Mouse (Mus musculus): ENCODE data around the gene Fcor. TPM values are rescaled to one million over a fixed set of nuclear protein-coding genes. Genes with fewer than 3 reads are reported as not detected.

The Fcor gene
- polyA plus RNA-seq, 1 experiment from 2014 or later: 8.4 TPM

DNA sequence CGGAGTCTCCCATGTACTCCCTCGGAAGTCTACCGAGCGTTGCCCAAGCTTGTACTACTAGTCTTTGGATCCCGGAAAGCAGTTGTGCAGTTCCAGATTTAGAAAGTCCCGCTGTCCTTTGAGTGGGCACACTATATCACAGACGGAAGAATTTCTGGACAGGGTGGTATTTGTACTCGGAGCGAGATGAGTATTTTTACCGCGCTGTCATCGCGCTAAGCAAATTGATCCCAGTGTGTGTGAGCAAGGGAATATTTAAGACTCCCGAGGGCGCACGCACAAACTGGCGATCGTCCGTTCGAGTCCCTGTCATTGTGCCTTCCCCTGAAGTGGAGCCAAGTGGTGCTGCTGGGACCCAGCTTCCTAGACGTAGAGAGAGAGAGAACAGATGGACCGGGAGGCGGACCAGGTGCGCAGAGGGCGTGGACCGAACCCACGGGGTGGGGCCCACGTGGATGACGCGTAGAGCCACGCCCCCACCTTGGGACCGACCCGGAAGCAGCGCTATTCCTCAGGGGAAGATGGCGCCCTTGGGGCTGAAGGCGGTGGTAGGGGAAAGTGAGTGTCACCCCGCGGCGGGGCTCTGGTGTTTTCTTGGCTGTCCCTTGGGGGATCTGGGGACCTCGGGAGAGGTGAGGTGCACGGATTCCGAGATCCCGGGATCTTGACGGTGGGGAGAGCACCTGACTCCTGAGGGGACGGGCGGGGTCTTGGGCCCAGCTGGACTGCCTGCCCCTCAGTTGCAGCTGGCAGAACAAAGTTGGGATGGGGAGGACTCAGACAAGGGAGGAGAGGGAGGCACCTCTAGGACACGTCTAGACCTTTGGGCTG lies 41.3 kb downstream of the Fcor start, which contains the start of gene Stxbp2:
Gene Stxbp2, plus strand, starts transcription at position 309 of the 831 bp plus-strand sequence.
- peaks cover 7% of the 10 kb centered on the region; the same call in 1 of the 2 replicates for H3K4me1 ChIP-seq
- H3K27ac ChIP-seq: no peak within 1 kb of the TSS
- H3K4me3 ChIP-seq: peak within 1 kb of the TSS; percentile 47
- peak within 1 kb of the TSS; percentile 59 for H3K9ac ChIP-seq
- H3K4me2 ChIP-seq (replicated peaks): peak within 1 kb of the TSS; percentile 85
- ATAC-seq (ENCODE audit: low FRiP score): peak; percentile 70
- 6% methylated on average over 47 of the region's 47 CpGs for WGBS
- no peaks in the 10 kb centered on the region for H3K9me3 ChIP-seq (replicated peaks)
- H3K27me3 ChIP-seq: peaks cover 20% of the 10 kb centered on the region
- no peaks in the 10 kb centered on the region for H3K36me3 ChIP-seq

DNA sequence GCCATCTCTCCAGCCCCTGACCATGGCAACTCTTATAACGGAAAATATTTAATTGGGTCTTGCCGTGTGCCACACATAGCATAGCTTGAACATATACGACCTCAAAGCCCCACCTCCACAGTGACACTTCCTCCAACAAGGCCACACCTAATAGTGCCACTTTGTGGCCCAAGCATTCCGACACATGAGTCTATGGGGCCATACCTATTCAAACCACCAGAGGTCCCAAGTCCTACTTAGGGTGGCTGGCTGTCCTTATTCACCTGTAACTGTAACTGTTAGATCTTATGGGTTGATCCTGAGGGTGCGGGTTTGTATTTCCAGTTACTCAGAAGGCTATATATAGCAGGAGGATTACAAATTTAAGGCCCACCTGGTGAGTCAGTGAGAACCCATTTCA lies 44.1 kb downstream of the Fcor start:
- Histone ChIP-seq H3K4me3 (no peak overlapping the region), H3K36me3 (no peaks in the 10 kb centered on the region), H3K27me3 (peaks cover 20% of the 10 kb centered on the region), H3K9me3 (replicated peaks) (no peaks in the 10 kb centered on the region), H3K27ac (no peak overlapping the region), H3K4me1 (peaks cover 7% of the 10 kb centered on the region; the same call in 1 of the 2 replicates), H3K9ac (no peak overlapping the region), H3K4me2 (replicated peaks) (no peak overlapping the region)
- WGBS: 26% methylated on average over 5 of the region's 5 CpGs
- ATAC-seq (ENCODE audit: low FRiP score): no peak

DNA sequence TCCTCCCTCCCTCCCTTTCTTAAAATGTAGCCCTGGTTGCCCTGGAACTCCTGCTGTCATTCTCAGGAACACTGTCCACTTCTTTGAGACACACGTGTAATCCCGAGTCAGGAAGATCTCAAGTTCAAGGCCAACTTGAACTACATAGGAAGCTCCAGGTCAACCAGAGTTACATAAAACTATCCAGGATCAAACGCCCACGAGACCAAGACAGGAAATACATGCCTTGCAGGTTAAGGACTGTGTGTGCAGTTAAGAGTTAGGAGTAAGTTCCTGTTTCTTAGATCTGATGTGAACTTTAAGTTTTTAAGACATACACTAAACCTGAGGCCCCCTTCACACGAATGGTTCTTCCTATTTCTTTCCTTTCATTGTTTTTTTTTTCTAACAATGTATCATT lies 45.2 kb downstream of the Fcor start:
- Histone ChIP-seq H3K9me3 (replicated peaks) (no peaks in the 10 kb centered on the region), H3K9ac (no peak overlapping the region), H3K27ac (no peak overlapping the region), H3K36me3 (no peaks in the 10 kb centered on the region), H3K4me2 (replicated peaks) (no peak overlapping the region), H3K4me3 (no peak overlapping the region), H3K27me3 (peaks cover 20% of the 10 kb centered on the region), H3K4me1 (peaks cover 12% of the 10 kb centered on the region)
- WGBS: 62% methylated on average over 5 of the region's 5 CpGs
- no peak for ATAC-seq (ENCODE audit: low FRiP score)

DNA sequence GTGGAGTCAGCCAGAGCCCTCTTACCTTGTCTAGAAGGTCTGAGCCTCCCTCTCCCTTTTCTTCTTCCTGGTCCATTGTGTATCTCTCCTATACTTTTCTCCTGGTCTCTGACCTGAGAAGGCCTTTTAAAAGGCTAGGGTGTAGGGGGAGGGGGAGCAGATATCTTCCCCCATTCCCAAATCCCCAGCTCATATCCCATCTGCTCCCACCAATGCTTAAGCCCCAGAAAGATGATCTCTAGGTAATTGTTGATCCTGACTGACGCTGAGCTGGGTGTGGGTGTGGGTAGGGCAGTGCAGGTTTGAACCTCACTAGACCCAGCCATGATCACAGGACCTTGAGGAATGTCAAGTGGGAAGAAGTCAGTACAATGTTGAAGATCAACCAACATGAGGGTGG lies 46.7 kb downstream of the Fcor start, which contains the start of gene Pcp2:
Gene Pcp2, minus strand, starts transcription at position 101 of the 400 bp plus-strand sequence.
- Histone ChIP-seq H3K27ac (no peak within 1 kb of the TSS), H3K4me2 (replicated peaks) (no peak within 1 kb of the TSS), H3K4me1 (peaks cover 9% of the 10 kb centered on the region), H3K27me3 (peaks cover 16% of the 10 kb centered on the region), H3K9me3 (replicated peaks) (no peaks in the 10 kb centered on the region), H3K36me3 (no peaks in the 10 kb centered on the region), H3K4me3 (no peak within 1 kb of the TSS), H3K9ac (no peak within 1 kb of the TSS)
- WGBS: 76% methylated on average over 1 of the region's 1 CpGs
- no peak for ATAC-seq (ENCODE audit: low FRiP score)

DNA sequence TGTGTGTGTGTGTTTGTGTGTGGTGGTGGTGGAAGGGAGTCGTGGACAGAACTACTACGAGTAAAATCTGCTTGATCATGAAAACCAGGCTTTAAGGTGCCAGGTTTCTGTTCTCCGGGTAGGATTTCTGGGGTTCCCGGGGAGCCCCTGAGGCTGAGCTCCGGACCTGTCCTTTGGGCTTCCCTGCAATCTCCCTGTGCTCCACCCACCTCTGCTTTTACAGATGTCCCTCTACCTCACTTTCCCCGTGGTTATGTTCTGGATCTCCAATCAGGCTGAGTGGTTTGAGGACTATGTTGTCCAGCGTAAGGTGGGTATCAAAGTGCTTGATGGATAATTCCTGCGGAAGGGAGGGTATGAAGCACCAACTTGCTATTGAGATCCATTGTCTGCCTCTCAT lies 50.0 kb downstream of the Fcor start:
- no peak for ATAC-seq (ENCODE audit: low FRiP score)
- peaks cover 18% of the 10 kb centered on the region for H3K4me1 ChIP-seq
- no peaks in the 10 kb centered on the region; the same call in 1 of the 2 replicates for H3K27me3 ChIP-seq
- 66% methylated on average over 8 of the region's 8 CpGs for WGBS
- H3K27ac ChIP-seq: no peak overlapping the region
- H3K36me3 ChIP-seq: peaks cover 14% of the 10 kb centered on the region
- H3K9me3 ChIP-seq (replicated peaks): no peaks in the 10 kb centered on the region
- peak overlapping the region; percentile 64 for H3K4me2 ChIP-seq (replicated peaks)
- H3K4me3 ChIP-seq: peak overlapping the region; percentile 88
- peak overlapping the region; percentile 59 for H3K9ac ChIP-seq

DNA sequence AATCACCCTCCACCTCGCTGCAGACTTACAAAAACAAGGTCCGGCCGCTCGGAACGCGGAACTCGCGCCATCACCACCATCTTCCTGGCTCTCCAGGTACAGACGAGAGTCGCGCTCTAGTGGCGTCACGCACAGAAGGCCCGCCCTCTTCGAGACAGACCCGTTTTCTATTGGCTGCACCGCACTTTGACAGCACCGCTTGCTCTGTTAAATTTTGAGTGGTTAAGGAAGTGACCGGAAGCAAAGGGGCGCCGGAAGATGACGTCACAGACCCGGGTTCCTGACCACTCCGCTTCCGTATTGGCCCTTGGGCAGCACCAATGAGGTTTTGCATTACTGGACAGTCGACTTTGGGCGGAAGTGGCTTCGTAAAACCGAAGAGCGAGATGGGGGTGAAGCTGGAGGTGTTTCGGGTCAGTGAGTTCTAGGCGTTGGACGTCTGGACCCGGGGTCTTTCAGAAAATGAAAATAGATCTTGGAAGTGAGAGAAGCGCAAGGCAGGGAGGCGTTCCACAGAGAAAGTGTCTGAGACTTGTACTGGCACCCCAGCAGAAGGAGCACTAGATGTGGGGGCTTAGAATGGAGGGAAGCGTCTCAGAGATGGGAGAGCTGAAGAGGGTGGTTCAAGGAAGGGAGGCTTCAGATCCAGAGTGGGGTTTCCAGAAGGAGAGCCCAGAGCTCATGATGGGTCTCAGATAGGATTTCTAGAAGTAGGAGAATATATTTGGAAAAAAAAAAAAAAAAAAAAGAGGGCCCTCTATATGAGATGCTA lies 50.8 kb downstream of the Fcor start, which contains the start of the genes Xab2 and Pet100:
Gene Xab2, minus strand, starts transcription at position 118 of the 772 bp plus-strand sequence.
Gene Pet100, plus strand, starts transcription at position 350 of the 772 bp plus-strand sequence.
- peak within 1 kb of the TSS; percentile 88 for H3K4me3 ChIP-seq
- H3K4me1 ChIP-seq: peaks cover 18% of the 10 kb centered on the region
- H3K9me3 ChIP-seq (replicated peaks): no peaks in the 10 kb centered on the region
- H3K27me3 ChIP-seq: no peaks in the 10 kb centered on the region; the same call in 1 of the 2 replicates
- peaks cover 20% of the 10 kb centered on the region for H3K36me3 ChIP-seq
- peak within 1 kb of the TSS; percentile 73 for H3K4me2 ChIP-seq (replicated peaks)
- H3K27ac ChIP-seq: no peak within 1 kb of the TSS
- H3K9ac ChIP-seq: peak within 1 kb of the TSS; percentile 80
- ATAC-seq (ENCODE audit: low FRiP score): peak; percentile 97
- under 1% methylated on average over 37 of the region's 37 CpGs for WGBS

Other genes starting within 250 kb of the Fcor start
- 3.7 and 4.3 TPM in 2 replicates for gene Pex11g, start 204.7 kb downstream of the Fcor start, polyA plus RNA-seq (2016; fragmentation: Nextera tagmentation; extraction: Ambion mirVana)
- gene Tex45, start 201.5 kb downstream of the Fcor start, polyA plus RNA-seq (2016; fragmentation: Nextera tagmentation; extraction: Ambion mirVana): not detected in 2 replicates
- 77.9 and 79.9 TPM in 2 replicates for gene Zfp358, start 179.2 kb downstream of the Fcor start, polyA plus RNA-seq (2016; fragmentation: Nextera tagmentation; extraction: Ambion mirVana)
- 79.5 and 83.2 TPM in 2 replicates for gene Mcoln1, start 171.9 kb downstream of the Fcor start, polyA plus RNA-seq (2016; fragmentation: Nextera tagmentation; extraction: Ambion mirVana)
- 32.6 and 38.9 TPM in 2 replicates for gene Pnpla6, start 157.0 kb downstream of the Fcor start, polyA plus RNA-seq (2016; fragmentation: Nextera tagmentation; extraction: Ambion mirVana)
- gene C330021F23Rik, start 104.4 kb downstream of the Fcor start, polyA plus RNA-seq (2016; fragmentation: Nextera tagmentation; extraction: Ambion mirVana): 1.5 and 2.0 TPM in 2 replicates
- 26.8 and 27.4 TPM in 2 replicates for gene Camsap3, start 85.1 kb downstream of the Fcor start, polyA plus RNA-seq (2016; fragmentation: Nextera tagmentation; extraction: Ambion mirVana)
- 58.9 and 59.6 TPM in 2 replicates for gene Xab2, start 51.0 kb downstream of the Fcor start, polyA plus RNA-seq (2016; fragmentation: Nextera tagmentation; extraction: Ambion mirVana)
- 112 and 116 TPM in 2 replicates for gene Pet100, start 50.8 kb downstream of the Fcor start, polyA plus RNA-seq (2016; fragmentation: Nextera tagmentation; extraction: Ambion mirVana)
- gene Pcp2, start 46.8 kb downstream of the Fcor start, polyA plus RNA-seq (2016; fragmentation: Nextera tagmentation; extraction: Ambion mirVana): 0.56 and 0.87 TPM in 2 replicates
- gene Stxbp2, start 41.4 kb downstream of the Fcor start, polyA plus RNA-seq (2016; fragmentation: Nextera tagmentation; extraction: Ambion mirVana): 27.1 and 27.3 TPM in 2 replicates
- 0.43 TPM in 1 of 2 replicates, not detected in the other for gene Retn, start 16.6 kb downstream of the Fcor start, polyA plus RNA-seq (2016; fragmentation: Nextera tagmentation; extraction: Ambion mirVana)
- gene Mcemp1, start 6.6 kb downstream of the Fcor start, polyA plus RNA-seq (2016; fragmentation: Nextera tagmentation; extraction: Ambion mirVana): 0.18 and 0.21 TPM in 2 replicates
- 43.3 and 46.3 TPM in 2 replicates for gene Trappc5, start 3.9 kb upstream of the Fcor start, polyA plus RNA-seq (2016; fragmentation: Nextera tagmentation; extraction: Ambion mirVana)
- gene Fcer2a, start 21.8 kb upstream of the Fcor start, polyA plus RNA-seq (2016; fragmentation: Nextera tagmentation; extraction: Ambion mirVana): 0.37 and 0.60 TPM in 2 replicates
- gene Clec4g, start 48.3 kb upstream of the Fcor start, polyA plus RNA-seq (2016; fragmentation: Nextera tagmentation; extraction: Ambion mirVana): 0.17 TPM in 1 of 2 replicates, not detected in the other
- not detected in 2 replicates for gene Cd209a, start 76.6 kb upstream of the Fcor start, polyA plus RNA-seq (2016; fragmentation: Nextera tagmentation; extraction: Ambion mirVana)
- gene Cd209e, start 181.9 kb upstream of the Fcor start, polyA plus RNA-seq (2016; fragmentation: Nextera tagmentation; extraction: Ambion mirVana): not detected in 2 replicates
- not detected in 2 replicates for gene Cd209d, start 206.2 kb upstream of the Fcor start, polyA plus RNA-seq (2016; fragmentation: Nextera tagmentation; extraction: Ambion mirVana)

All from hindbrain, embryonic 12.5 days (tissue).